Mouse (Mus musculus) liver, postnatal 0 days (tissue): Measurements from ENCODE around the gene Hyal1. TPM values are rescaled to one million over a fixed set of nuclear protein-coding genes. Genes with fewer than 3 reads are reported as not detected.
A peak's percentile ranks its signal among the peaks of the same experiment; 100 is the strongest.

Experiments used
- ATAC-seq: fragments of 200-750 bp; cut with Nextera tagmentation; 2 replicates; pipeline ENCODE4 v1.8.0; 2017; ENCODE audit warnings: mild to moderate bottlenecking, moderate library complexity
- DNase-seq: peaks from one replicate; pipeline ENCODE4 v3.0.0-alpha.2; 2016
- H3K27ac ChIP-seq: fragments of 300-500 bp; sonication (generic); 2 replicates; pipeline ENCODE4 v1.5.1; 2014; ENCODE audit warnings: antibody characterized with exemption, moderate library complexity, mild to moderate bottlenecking, low read depth
- H3K27me3 ChIP-seq: fragments of 300-500 bp; sonication (generic); 2 replicates; pipeline ENCODE4 v1.6.1; 2014; ENCODE audit warnings: low read length, control low read depth, mixed read lengths; ENCODE audit not compliant: insufficient read depth
- H3K36me3 ChIP-seq: fragments of 300-500 bp; sonication (generic); replicated peaks from 2 replicates; pipeline ENCODE4 v1.6.1; 2014; ENCODE audit warnings: mild to moderate bottlenecking, control low read depth, low read length, moderate library complexity, mixed read lengths; ENCODE audit not compliant: insufficient read depth
- H3K4me1 ChIP-seq: fragments of 300-500 bp; sonication (generic); 2 replicates; pipeline ENCODE4 v1.6.1; 2014; ENCODE audit warnings: antibody characterized with exemption, mild to moderate bottlenecking, control low read depth; ENCODE audit not compliant: insufficient read depth
- H3K4me2 ChIP-seq: fragments of 300-500 bp; sonication (generic); 2 replicates; pipeline ENCODE4 v1.6.1; 2014; ENCODE audit warnings: low read depth, mild to moderate bottlenecking, low read length, moderate library complexity, mixed read lengths
- H3K4me3 ChIP-seq: fragments of 300-500 bp; sonication (generic); 2 replicates; pipeline ENCODE4 v1.5.1; 2014; ENCODE audit warnings: low read depth, low read length
- H3K9ac ChIP-seq: fragments of 300-500 bp; sonication (generic); replicated peaks from 2 replicates; pipeline ENCODE4 v1.6.1; 2014; ENCODE audit warnings: mild to moderate bottlenecking, moderate library complexity
- H3K9me3 ChIP-seq: fragments of 300-500 bp; sonication (generic); 2 replicates; pipeline ENCODE4 v1.6.1; 2016; ENCODE audit warnings: mild to moderate bottlenecking, control low read depth, low read length, mixed read lengths
- CTCF ChIP-seq: sonication (generic); IDR thresholded peaks from 2 replicates; pipeline ENCODE4 v1.5.1; 2016; ENCODE audit warnings: antibody characterized with exemption, low read depth
- EP300 ChIP-seq: IDR thresholded peaks from 2 replicates; pipeline ENCODE4 v1.6.1; 2016; ENCODE audit warnings: antibody characterized with exemption, low read depth, mild to moderate bottlenecking
- WGBS: fragments of 180-500 bp; shearing (Covaris S2); extraction: QIAGEN DNeasy Blood & Tissue Kit; methylation state at CpG from one replicate; pipeline ENCODE4 v1.1.7; 2014; ENCODE audit not compliant: insufficient replicate concordance; 5-methylcytosine and 5-hydroxymethylcytosine counted together
- polyA plus RNA-seq: library from polyadenylated mRNA; unstranded; fragments of >200 nt; fragmentation: Nextera tagmentation; extraction: Ambion mirVana; gene quantifications from 2 replicates; pipeline ENCODE4 v1.2.1, GENCODE M21; 2015

Hyal1 gene
- polyA plus RNA-seq, 1 experiment from 2014 or later, result 3.3 TPM

DNA sequence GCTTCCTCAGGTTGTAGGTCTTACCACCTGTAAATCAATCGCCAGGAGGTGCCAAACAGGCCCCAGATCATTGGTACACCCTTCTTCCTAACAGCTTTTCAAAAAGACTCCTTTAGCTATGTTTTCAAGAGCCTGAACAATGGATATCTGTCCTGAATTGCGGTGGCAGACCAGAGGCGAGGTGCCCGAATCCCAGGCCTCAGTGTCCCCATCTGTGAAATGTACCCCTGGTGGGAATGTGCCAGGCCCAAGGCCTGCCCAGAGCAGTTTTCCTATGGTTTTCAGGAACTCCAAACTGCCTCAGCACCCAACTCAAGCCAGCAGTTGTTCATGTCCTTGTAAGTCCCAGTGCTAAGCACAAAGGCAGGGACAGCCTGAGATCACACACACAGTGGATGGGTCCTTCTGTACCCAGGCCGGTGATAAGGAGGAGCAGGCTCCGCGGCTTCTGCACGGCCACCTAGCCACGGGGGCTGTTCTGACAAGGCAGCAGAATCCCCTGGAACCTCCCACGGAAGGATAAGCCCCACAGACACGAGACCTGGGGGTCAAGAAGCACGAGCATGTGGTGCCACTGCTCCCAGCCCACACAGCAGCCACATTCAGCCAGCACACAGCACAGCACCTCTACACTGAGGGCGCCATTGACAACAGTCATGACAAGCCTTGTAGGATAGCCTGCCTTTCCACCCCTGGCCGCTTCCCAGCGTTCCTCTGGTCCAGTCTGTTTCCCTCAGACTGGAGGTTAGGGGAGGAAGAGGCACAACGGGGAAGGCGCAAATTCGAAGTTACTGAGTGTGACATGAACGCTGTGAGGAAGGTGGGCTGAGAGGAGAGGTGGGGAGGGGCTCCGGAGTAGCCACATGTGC is 50.9 kb downstream of the Hyal1 start:
- no peak for TF ChIP-seq EP300
- TF ChIP-seq CTCF, result no peak
- Histone ChIP-seq H3K9ac (0 out of 2 replicates have a peak overlapping the region, but pooled peaks have one; percentile 16), H3K4me3 (no peak overlapping the region), H3K4me2 (peak overlapping the region; percentile 42), H3K9me3 (no peaks in the 10 kb centered on the region), H3K27me3 (no peaks in the 10 kb centered on the region), H3K4me1 (peaks cover 81% of the 10 kb centered on the region), H3K36me3 (peaks cover 24% of the 10 kb centered on the region), H3K27ac (peak overlapping the region; percentile 85)
- 49% methylated on average over 20 of the region's 20 CpGs for WGBS
- DNase-seq, result no peak
- no peak for ATAC-seq

DNA sequence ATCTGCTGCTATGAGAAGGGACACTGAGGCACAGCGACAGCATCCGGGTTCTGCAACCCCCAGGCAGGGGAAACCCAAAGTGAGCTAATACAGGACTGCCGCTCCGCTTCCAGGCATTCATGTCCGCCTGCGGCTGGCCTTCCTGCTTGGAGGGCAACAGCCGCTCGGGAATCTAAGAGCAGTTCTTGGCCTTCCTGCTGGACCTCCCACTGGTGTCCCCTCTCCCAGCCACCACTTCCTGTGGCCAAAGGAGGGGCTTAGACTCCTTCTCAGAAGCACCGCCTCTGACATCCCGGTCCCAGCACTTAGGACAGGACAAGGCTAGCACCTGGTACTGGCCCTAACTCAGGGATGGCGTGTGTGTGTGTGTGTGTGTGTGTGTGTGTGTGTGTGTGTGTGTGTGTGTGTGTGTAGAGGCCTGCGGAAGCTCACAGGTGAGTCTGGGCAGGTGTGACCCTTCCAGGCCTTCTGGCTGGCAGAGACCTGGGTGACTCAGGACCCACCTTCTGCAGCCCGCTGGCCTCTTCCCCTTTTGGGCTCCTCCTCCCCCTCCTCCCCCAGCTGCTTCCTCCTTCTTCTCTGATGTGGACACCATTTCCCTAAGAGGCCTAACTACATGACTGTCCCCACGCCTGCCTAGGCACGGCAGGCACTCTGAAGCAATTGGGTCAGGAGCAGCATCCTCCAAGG is 52.1 kb downstream of the Hyal1 start:
- H3K9me3 ChIP-seq, result no peaks in the 10 kb centered on the region
- H3K4me1 ChIP-seq, result peaks cover 84% of the 10 kb centered on the region

DNA sequence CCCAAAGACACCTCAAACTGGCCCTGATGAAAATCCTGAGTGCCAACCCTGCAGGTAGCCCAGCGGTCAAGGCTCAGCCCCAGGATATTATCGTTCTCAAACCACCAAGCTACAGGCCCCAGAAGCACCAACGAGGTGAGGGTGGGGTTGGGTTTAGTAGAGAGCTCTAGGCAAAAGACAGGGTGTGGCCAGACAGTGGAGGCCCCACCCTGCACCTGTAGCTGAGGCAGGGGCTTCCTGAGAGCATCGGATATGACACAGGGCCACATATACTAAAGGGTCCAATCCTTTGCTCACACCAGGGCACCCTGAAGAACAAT is 52.6 kb downstream of the Hyal1 start:
- H3K9me3 ChIP-seq, result no peaks in the 10 kb centered on the region
- H3K9ac ChIP-seq, result peak overlapping the region; percentile 39; the same call in 1 of the 2 replicates
- TF ChIP-seq CTCF (no peak), EP300 (no peak)
- peak overlapping the region; percentile 42 for H3K4me2 ChIP-seq
- WGBS, result 16% methylated on average over 4 of the region's 4 CpGs
- DNase-seq, result no peak
- peaks cover 20% of the 10 kb centered on the region for H3K36me3 ChIP-seq
- H3K4me1 ChIP-seq, result peaks cover 79% of the 10 kb centered on the region
- peak overlapping the region; percentile 85 for H3K27ac ChIP-seq
- no peak for ATAC-seq
- H3K4me3 ChIP-seq, result peak overlapping the region; percentile 21
- H3K27me3 ChIP-seq, result no peaks in the 10 kb centered on the region

More for the DNA sequence above, 52.1 kb downstream of the Hyal1 start:
- no peak for TF ChIP-seq CTCF
- TF ChIP-seq EP300, result no peak
- Histone ChIP-seq H3K27ac (peak overlapping the region; percentile 85), H3K4me2 (peak overlapping the region; percentile 42), H3K4me3 (peak overlapping the region; percentile 21), H3K27me3 (no peaks in the 10 kb centered on the region), H3K36me3 (peaks cover 20% of the 10 kb centered on the region), H3K9ac (peak overlapping the region; percentile 39; the same call in 1 of the 2 replicates)
- WGBS, result 49% methylated on average over 14 of the region's 15 CpGs
- 0 out of 2 replicates have a peak, but pooled peaks have one; percentile 7 for ATAC-seq
- DNase-seq, result peak; percentile 75

DNA sequence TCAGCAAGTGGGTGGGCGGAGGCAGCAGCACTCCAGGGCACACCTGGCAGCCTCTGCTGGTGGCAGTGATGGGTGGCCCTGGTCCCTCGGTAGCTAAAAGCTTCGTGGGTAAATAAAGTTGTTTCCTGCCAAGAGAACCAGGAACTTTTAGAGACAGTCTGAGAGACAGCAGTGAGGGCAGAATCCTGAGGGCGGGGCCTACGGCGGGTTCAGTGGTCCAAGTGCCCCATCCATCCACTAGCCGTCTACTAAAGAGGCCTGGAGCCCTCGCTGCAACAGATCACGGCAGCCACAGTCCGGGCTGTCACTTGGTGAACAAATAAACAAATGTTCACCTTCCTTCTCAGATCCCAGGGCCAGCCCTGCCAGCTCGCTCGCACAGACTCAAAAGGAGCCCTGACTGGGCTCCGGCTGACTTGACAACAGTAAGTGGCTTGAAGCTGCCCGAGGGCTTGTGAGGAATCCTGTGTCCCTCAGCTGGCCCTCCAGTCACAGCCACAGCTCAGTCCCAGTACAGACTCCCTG is 53.2 kb downstream of the Hyal1 start:
- Histone ChIP-seq H3K9me3 (no peaks in the 10 kb centered on the region), H3K36me3 (peaks cover 20% of the 10 kb centered on the region), H3K4me2 (peak overlapping the region; percentile 42), H3K9ac (peak overlapping the region; percentile 39; the same call in 1 of the 2 replicates), H3K4me1 (peaks cover 75% of the 10 kb centered on the region), H3K4me3 (peak overlapping the region; percentile 21; the same call in 1 of the 2 replicates), H3K27me3 (no peaks in the 10 kb centered on the region), H3K27ac (peak overlapping the region; percentile 85)
- DNase-seq (no peak), ATAC-seq (no peak)
- no peak for TF ChIP-seq CTCF
- no peak for TF ChIP-seq EP300
- 46% methylated on average over 14 of the region's 14 CpGs for WGBS

DNA sequence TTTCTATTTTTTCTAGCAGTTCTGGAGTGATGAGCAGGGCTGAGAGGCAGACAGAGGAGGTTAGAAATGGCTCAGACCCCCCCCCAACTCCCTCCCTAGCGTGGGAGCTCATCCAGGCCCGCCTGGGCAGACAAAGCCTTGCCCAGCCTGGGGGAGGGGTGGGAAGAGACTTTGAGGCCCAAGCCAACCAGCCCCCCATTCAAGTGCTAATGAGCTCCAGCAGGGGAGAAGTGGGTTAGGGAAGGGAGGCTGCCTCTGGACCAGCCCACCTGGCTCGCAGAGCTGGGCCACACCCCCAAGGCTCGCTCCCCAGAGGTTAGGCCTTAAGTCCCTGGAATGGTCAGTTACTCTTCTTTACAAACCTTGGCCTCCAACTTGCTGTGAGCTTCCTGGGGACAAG is 53.8 kb downstream of the Hyal1 start:
- peaks cover 20% of the 10 kb centered on the region; the same call in 1 of the 2 replicates for H3K36me3 ChIP-seq
- no peaks in the 10 kb centered on the region for H3K9me3 ChIP-seq
- no peak overlapping the region for H3K4me3 ChIP-seq
- H3K4me2 ChIP-seq, result peak overlapping the region; percentile 42
- WGBS, result 59% methylated on average over 4 of the region's 4 CpGs
- DNase-seq (no peak), ATAC-seq (no peak)
- no peaks in the 10 kb centered on the region for H3K27me3 ChIP-seq
- peak overlapping the region; percentile 85 for H3K27ac ChIP-seq
- TF ChIP-seq CTCF, result no peak
- TF ChIP-seq EP300, result no peak
- peak overlapping the region; percentile 39; the same call in 1 of the 2 replicates for H3K9ac ChIP-seq
- peaks cover 69% of the 10 kb centered on the region for H3K4me1 ChIP-seq

Other genes with a start within 250 kb of the Hyal1 start
- 2.5 and 3.2 TPM in 2 replicates for gene Hemk1, start 238.6 kb upstream of the Hyal1 start, polyA plus RNA-seq
- 0.14 and 0.22 TPM in 2 replicates for gene 6430571L13Rik, start 236.3 kb upstream of the Hyal1 start, polyA plus RNA-seq
- gene Cacna2d2, start 177.3 kb upstream of the Hyal1 start, polyA plus RNA-seq, result not detected in 2 replicates
- gene Tmem115, start 43.0 kb upstream of the Hyal1 start, polyA plus RNA-seq, result 15.7 and 17.9 TPM in 2 replicates
- gene Cyb561d2, start 34.7 kb upstream of the Hyal1 start, polyA plus RNA-seq, result 18.5 and 19.6 TPM in 2 replicates
- 8.5 TPM in 2 replicates for gene Nprl2, start 34.7 kb upstream of the Hyal1 start, polyA plus RNA-seq
- 0.59 and 0.73 TPM in 2 replicates for gene Zmynd10, start 29.6 kb upstream of the Hyal1 start, polyA plus RNA-seq
- gene Rassf1, start 25.4 kb upstream of the Hyal1 start, polyA plus RNA-seq, result 12.4 and 15.1 TPM in 2 replicates
- gene Tusc2, start 13.7 kb upstream of the Hyal1 start, polyA plus RNA-seq, result 34.3 and 35.9 TPM in 2 replicates
- 53.9 and 54.5 TPM in 2 replicates for gene Hyal2, start 9.0 kb upstream of the Hyal1 start, polyA plus RNA-seq
- gene Naa80, start 2.0 kb downstream of the Hyal1 start, polyA plus RNA-seq, result 10.4 and 11.6 TPM in 2 replicates
- gene Hyal3, start 3.9 kb downstream of the Hyal1 start, polyA plus RNA-seq, result 0.65 and 0.86 TPM in 2 replicates
- gene Ifrd2, start 10.7 kb downstream of the Hyal1 start, polyA plus RNA-seq, result 63.6 and 68.0 TPM in 2 replicates
- 0.41 and 0.56 TPM in 2 replicates for gene Sema3b, start 32.3 kb downstream of the Hyal1 start, polyA plus RNA-seq
- 146 and 159 TPM in 2 replicates for gene Gnai2, start 58.4 kb downstream of the Hyal1 start, polyA plus RNA-seq
- 147 and 174 TPM in 2 replicates for gene Slc38a3, start 92.6 kb downstream of the Hyal1 start, polyA plus RNA-seq
- gene Gnat1, start 102.8 kb downstream of the Hyal1 start, polyA plus RNA-seq, result 5.8 and 6.2 TPM in 2 replicates
- 0.76 and 1.1 TPM in 2 replicates for gene Sema3f, start 133.5 kb downstream of the Hyal1 start, polyA plus RNA-seq
- 37.8 and 41.7 TPM in 2 replicates for gene Rbm5, start 194.1 kb downstream of the Hyal1 start, polyA plus RNA-seq